Mouse (Mus musculus) gastrocnemius, adult 2 months (tissue): ENCODE measurements around the gene Mbnl2. TPM values are rescaled to one million over a fixed set of nuclear protein-coding genes. Genes with fewer than 3 reads are reported as not detected.
"Not testable (repeated sequence)": the region's sequence is repeated elsewhere in the genome, so short reads cannot be mapped to it uniquely, and the experiment has no call there.

Experiments
- DNase-seq: peaks from one replicate; pipeline ENCODE4 v3.0.0; 2022
- H3K27ac ChIP-seq: fragments of 200-600 bp; 2 replicates; pipeline ENCODE4 v1.8.1; 2022; ENCODE audit warnings: mild to moderate bottlenecking
- H3K4me3 ChIP-seq: fragments of 200-600 bp; 2 replicates; pipeline ENCODE4 v1.8.1; 2022; ENCODE audit warnings: mild to moderate bottlenecking, moderate library complexity
- CTCF ChIP-seq: fragments of 200-600 bp; IDR thresholded peaks from 2 replicates; pipeline ENCODE4 v1.8.1; 2022; ENCODE audit warnings: antibody characterized with exemption, mild to moderate bottlenecking, moderate library complexity
- intact Hi-C: fragments of 180-260 bp; cut with DNase I; formaldehyde crosslinking; loops from one replicate; pipeline ENCODE4 v1.15.1; 2025
- total RNA-seq, 2 experiments: library from RNA; stranded (reverse); gene quantifications; 2 replicates each; pipeline ENCODE4 v1.2.3; 2021

Gene Mbnl2
- total RNA-seq, 2 experiments from 2014 or later, result 282 to 352 TPM

- intact Hi-C loops, result no loop called here
- no peak for TF ChIP-seq CTCF
- Histone ChIP-seq H3K27ac (peak overlapping the region; percentile 65), H3K4me3 (no peak overlapping the region)
- DNase-seq, result no peak
Measured at GRCm38 (mm10) chr14:120342321-120342720, 66.9 kb downstream of the Mbnl2 start.

- no peak for TF ChIP-seq CTCF
- Histone ChIP-seq H3K4me3 (no peak overlapping the region), H3K27ac (0 out of 2 replicates have a peak overlapping the region, but pooled peaks have one; percentile 28)
- intact Hi-C loops, result no loop called here
- no peak for DNase-seq
Measured at GRCm38 (mm10) chr14:120344641-120345040, 69.2 kb downstream of the Mbnl2 start.

- peak overlapping the region; percentile 86 for H3K27ac ChIP-seq
Measured at GRCm38 (mm10) chr14:120347410-120348315, 72.2 kb downstream of the Mbnl2 start.

GRCm38 (mm10) chr14:120349332-120349731, 73.9 kb downstream of the Mbnl2 start:
- Histone ChIP-seq H3K27ac (peak overlapping the region; percentile 86), H3K4me3 (no peak overlapping the region)
- intact Hi-C loops, result no loop called here
- no peak for TF ChIP-seq CTCF
- peak; percentile 20 for DNase-seq

More at GRCm38 (mm10) chr14:120347410-120348315, 72.2 kb downstream of the Mbnl2 start:
- intact Hi-C loops, result no loop called here
- TF ChIP-seq CTCF, result peak; percentile 54
- DNase-seq, result peak; percentile 82
- H3K4me3 ChIP-seq, result no peak overlapping the region

DNA sequence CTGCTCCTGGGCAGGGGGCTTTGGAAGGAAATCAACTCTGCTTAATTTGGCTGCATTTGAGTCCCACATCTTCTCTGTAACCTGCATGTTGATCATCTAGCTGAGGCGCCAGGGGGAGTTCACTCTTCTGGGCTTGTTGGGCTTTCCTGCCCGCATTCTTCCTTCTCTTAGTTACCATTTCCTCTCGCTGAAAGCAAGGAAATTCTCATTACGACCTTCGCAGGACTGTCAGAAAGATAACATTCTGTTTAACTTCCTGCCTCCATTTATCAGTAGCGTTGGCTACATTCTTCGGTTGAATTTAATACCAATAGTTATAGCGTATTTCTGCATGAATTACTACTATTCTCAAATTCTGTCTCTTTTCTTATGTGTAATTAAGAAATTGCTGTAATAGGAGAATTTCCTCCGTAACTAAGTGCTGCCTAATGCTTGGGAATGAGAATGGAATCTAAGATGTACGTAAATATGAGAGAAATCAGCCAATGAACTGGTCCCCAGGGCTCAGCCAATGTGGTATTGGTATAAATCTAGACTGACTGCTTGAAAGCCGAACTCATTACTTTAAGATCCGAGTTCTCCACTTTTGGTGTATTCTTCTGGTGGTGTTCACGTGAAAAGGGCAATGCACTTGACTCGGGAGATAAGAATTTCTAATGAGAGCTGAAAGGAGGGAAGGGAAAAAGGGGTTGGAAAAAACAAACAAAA, 76.8 kb downstream of the Mbnl2 start:
- DNase-seq, result peak; percentile 11
- H3K4me3 ChIP-seq, result peak overlapping the region; percentile 43; the same call in 1 of the 2 replicates
- peak overlapping the region; percentile 75 for H3K27ac ChIP-seq
- 0 out of 2 replicates have a peak, but pooled peaks have one; percentile 0 for TF ChIP-seq CTCF
- intact Hi-C loops, result no loop called here

DNA sequence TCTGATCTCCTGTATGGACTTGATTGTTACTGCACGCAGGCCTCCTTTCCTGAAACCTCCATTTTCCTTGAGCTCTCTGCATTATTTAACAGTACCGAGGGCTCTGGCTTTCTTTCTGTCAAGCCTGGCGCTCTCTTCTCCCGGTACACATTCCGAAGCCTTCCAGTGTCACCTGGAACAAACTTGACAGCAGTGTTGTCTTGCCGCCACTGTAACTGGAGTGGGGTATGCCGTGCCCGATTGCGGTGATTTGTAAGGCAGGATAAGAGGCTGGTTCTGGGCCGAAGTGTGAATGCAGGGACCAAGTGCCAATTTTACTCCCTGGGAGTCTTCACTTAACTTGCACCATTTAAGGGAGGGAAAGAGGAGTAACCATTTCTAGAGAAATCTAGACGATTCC, 77.7 kb downstream of the Mbnl2 start:
- peak; percentile 51 for DNase-seq
- peak overlapping the region; percentile 75 for H3K27ac ChIP-seq
- intact Hi-C loops, result no loop called here
- H3K4me3 ChIP-seq, result peak overlapping the region; percentile 43
- TF ChIP-seq CTCF, result no peak

GRCm38 (mm10) chr14:120354595-120354994, 79.1 kb downstream of the Mbnl2 start:
- no peak for DNase-seq
- intact Hi-C loops, result no loop called here
- TF ChIP-seq CTCF, result no peak
- Histone ChIP-seq H3K4me3 (no peak overlapping the region), H3K27ac (peak overlapping the region; percentile 79)

- no peak; the same call in 1 of the 2 replicates for TF ChIP-seq CTCF
- DNase-seq, result peak; percentile 53
- peak overlapping the region; percentile 19 for H3K4me3 ChIP-seq
- intact Hi-C loops, result loop anchor here (5.0 kb wide), 1 partner anchor 42 kb away; no protein-coding TSS in a partner anchor
- peak overlapping the region; percentile 79 for H3K27ac ChIP-seq
Measured at GRCm38 (mm10) chr14:120355040-120355741, 79.7 kb downstream of the Mbnl2 start.

- no peak for TF ChIP-seq CTCF
- peak overlapping the region; percentile 79 for H3K27ac ChIP-seq
- DNase-seq, result peak; percentile 65
- H3K4me3 ChIP-seq, result no peak overlapping the region
- intact Hi-C loops, result loop anchor here (5.0 kb wide), 1 partner anchor 41 kb away; no protein-coding TSS in a partner anchor
Measured at GRCm38 (mm10) chr14:120355742-120356440, 80.4 kb downstream of the Mbnl2 start.

DNA sequence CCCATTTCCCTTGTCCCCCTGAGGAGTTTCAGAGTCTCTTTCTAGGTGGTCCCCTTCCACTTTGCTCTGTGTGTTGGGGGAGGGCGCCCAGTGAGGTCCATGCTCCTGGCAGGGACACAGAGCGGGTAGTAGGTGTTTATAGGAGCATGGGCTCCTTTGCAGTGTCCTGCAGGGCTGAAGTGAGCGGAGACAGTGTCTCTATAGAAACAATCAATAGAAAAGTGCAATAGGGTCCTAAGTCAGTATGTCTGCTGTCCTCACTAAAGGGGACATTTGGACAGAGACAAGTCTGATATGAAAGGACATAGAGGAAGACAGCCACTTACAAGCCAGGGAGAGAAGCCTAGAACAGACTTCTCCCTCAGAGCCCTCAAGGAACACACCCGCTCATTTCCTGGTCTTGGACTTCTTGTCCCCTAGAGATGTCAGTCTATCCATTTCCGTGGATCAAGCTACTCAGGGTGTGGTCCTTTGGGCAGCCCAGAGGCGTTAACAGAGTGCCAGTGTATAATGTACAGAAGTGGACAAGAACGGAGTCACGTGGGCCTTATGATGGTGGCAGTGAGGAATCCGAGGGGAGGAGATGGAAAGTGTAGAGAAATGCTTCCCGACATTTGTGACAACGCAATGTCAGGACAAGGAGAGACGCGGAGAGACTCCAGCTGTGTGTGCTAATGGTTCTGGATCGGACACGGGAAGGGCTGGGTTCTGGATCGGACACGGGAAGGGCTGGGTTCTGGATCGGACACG, 82.0 kb downstream of the Mbnl2 start:
- H3K4me3 ChIP-seq, result no peak overlapping the region
- intact Hi-C loops, result loop anchor here (5.0 kb wide), 1 partner anchor 40 kb away; no protein-coding TSS in a partner anchor
- H3K27ac ChIP-seq, result peak overlapping the region; percentile 52
- TF ChIP-seq CTCF, result no peak
- DNase-seq, result peak; percentile 14

- not testable (repeated sequence) for H3K4me3 ChIP-seq, H3K27ac ChIP-seq, DNase-seq
- intact Hi-C loops, result loop anchor here (5.0 kb wide), 1 partner anchor 38 kb away; no protein-coding TSS in a partner anchor
Measured at GRCm38 (mm10) chr14:120359608-120360007, 84.1 kb downstream of the Mbnl2 start.
